Mouse (Mus musculus) cerebellum, adult (tissue): ENCODE measurements around the gene Rnft2.

Experiments
- ATAC-seq: cut with Nextera tagmentation; 2 replicates; pipeline ENCODE4 v1.9.2; 2017; ENCODE audit warnings: mild to moderate bottlenecking, moderate library complexity, mixed read lengths; ENCODE audit not compliant: insufficient number of reproducible peaks, low FRiP score, low TSS enrichment

Gene Rnft2

GRCm38 (mm10) chr5:118256981-118257380 is 12.1 kb upstream of the Rnft2 start:
- ATAC-seq = no peak

GRCm38 (mm10) chr5:118253551-118253950 is 8.6 kb upstream of the Rnft2 start:
- no peak for ATAC-seq

- no peak for ATAC-seq
Observed at GRCm38 (mm10) chr5:118250987-118251386, 6.1 kb upstream of the Rnft2 start.

GRCm38 (mm10) chr5:118247378-118247777 is 2.5 kb upstream of the Rnft2 start:
- ATAC-seq = no peak

GRCm38 (mm10) chr5:118245606-118246308 is 841 bp upstream of the Rnft2 start:
- ATAC-seq = no peak; the same call in 1 of the 2 replicates

- no peak for ATAC-seq
Observed at GRCm38 (mm10) chr5:118239671-118240070, 5.2 kb downstream of the Rnft2 start.

- ATAC-seq = peak; percentile 47; the same call in 1 of the 2 replicates
Observed at GRCm38 (mm10) chr5:118236891-118237290, 8.0 kb downstream of the Rnft2 start.

GRCm38 (mm10) chr5:118230071-118230611 is 14.8 kb downstream of the Rnft2 start:
- no peak for ATAC-seq

- no peak for ATAC-seq
Observed at GRCm38 (mm10) chr5:118223142-118223757, 21.7 kb downstream of the Rnft2 start.

- ATAC-seq = no peak
Observed at GRCm38 (mm10) chr5:118217410-118217809, 27.5 kb downstream of the Rnft2 start.

GRCm38 (mm10) chr5:118214418-118215154 is 30.3 kb downstream of the Rnft2 start:
- ATAC-seq = peak; percentile 78

GRCm38 (mm10) chr5:118214012-118214411 is 30.9 kb downstream of the Rnft2 start:
- ATAC-seq = peak; percentile 45; the same call in 1 of the 2 replicates

- ATAC-seq = no peak
Observed at GRCm38 (mm10) chr5:118205852-118206251, 39.1 kb downstream of the Rnft2 start.

GRCm38 (mm10) chr5:118204675-118205440 is 40.1 kb downstream of the Rnft2 start:
- no peak for ATAC-seq

GRCm38 (mm10) chr5:118199670-118200069 is 45.2 kb downstream of the Rnft2 start:
- no peak for ATAC-seq

- no peak for ATAC-seq
Observed at GRCm38 (mm10) chr5:118197421-118197820, 47.5 kb downstream of the Rnft2 start.

GRCm38 (mm10) chr5:118192221-118192620 is 52.7 kb downstream of the Rnft2 start:
- no peak for ATAC-seq

GRCm38 (mm10) chr5:118190491-118190890 is 54.4 kb downstream of the Rnft2 start:
- ATAC-seq = no peak

- no peak for ATAC-seq
Observed at GRCm38 (mm10) chr5:118188356-118188755, 56.6 kb downstream of the Rnft2 start.

- ATAC-seq = no peak
Observed at GRCm38 (mm10) chr5:118186903-118187633, 57.8 kb downstream of the Rnft2 start.
